Mouse (Mus musculus): ENCODE data around the gene Ripply1.
"Not testable (repeated sequence)": the region's sequence is repeated elsewhere in the genome, so short reads cannot be mapped to it uniquely, and the experiment has no call there.

The Ripply1 gene

GRCm38 (mm10) chrX:139779401-139779800 lies 2.8 kb downstream of the Ripply1 start:
- DNase-seq, result no peak

DNA sequence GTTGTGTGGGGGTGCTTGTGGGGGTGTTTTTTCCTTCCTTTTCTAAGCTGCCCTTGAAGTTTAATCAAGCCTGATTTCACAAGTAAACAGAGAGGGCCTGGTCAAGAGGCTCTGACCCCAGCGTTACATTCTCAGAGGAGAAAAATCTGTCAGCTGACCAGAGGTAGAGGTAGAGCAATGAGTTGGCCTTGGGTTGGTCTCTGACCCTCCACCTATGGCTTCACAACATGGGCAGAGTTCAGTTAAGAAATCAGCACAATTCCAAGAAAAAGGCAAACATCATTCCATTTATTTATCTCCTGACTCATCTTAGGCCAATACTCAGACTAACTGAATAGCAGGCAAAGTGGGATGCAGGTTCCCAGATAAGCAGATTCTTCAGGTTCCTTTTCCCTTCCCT lies 3.3 kb downstream of the Ripply1 start:
- DNase-seq, result no peak

DNA sequence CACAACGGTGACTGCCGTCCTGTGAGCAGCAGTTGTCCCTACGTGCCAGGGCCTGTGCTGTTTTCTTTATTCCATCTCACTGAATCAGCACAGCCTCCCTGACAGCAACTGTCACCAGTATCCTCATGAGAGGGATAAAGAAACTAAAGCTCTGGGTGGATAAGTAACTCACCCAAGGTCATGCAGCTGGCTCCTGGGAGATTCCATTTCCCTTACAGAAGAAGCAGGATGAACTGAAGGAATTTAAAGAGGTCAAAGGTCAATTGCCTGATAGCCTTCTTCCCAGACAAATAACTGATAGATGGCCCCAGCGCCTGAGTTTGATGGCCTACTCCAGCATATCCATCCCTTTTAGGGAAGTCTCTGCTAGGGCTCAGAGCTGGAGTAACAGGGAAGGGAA lies 4.8 kb downstream of the Ripply1 start:
- no peak for DNase-seq

DNA sequence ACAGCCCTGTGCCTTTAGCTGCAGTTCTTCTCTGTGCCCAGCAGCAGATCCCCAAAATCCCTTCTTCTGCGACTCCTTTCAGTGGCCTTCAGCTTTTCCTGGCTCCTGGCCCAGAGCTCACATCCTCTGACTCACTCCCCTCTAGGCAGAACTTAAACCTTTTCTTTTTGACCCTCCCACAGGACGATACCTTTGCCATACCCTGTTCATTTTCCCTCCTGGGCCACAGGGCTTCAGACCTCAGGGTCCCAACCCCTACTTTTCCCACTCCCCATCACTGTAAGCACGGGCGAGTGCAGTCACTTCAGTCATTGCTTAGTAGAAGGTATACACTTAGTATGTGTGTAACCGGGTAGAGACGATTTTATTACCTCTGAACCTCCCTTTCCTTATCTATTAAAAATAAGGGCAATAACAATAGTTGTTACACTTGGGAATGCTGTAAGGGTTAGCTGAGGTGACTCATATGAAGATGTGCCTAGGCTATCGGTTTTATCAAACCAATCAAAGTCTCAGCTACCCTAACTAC lies 7.0 kb downstream of the Ripply1 start:
- DNase-seq, result no peak

DNA sequence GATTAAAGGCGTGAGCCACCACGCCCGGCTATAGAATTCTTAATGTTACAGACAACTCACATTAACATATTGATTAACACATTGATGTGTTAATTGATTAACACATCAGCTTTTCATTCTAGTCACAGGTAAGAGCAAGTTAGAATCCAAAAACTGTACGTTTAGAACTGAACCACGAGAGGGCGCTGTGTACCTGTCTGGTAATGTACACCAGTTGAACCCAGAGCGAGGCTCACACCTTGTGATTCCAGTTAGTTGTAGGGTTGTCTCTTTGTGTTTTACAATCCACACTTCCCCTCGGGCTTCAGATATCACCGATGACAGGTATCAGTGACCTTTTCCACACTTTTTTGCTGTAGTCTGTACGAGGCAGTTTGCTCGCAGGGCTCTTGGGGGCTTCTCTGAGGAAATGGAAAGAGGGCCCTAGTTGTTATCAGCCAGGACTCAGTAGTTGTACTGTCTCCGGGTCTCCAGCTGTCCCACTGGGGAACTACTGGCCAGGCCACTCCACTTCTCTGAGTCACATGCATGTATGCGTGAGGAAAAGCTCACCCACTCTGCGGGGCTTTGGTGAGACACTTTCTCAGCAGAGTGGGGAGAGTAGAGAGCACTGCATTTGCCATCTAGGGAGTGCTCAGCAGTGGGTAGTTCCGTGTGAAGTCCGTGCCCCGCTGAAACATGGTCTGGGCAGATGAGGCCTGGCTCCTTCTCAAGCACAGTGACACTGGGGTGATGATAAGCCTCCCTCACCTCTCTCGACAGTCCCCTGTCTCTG lies 7.7 kb downstream of the Ripply1 start:
- DNase-seq, result peak; percentile 21

DNA sequence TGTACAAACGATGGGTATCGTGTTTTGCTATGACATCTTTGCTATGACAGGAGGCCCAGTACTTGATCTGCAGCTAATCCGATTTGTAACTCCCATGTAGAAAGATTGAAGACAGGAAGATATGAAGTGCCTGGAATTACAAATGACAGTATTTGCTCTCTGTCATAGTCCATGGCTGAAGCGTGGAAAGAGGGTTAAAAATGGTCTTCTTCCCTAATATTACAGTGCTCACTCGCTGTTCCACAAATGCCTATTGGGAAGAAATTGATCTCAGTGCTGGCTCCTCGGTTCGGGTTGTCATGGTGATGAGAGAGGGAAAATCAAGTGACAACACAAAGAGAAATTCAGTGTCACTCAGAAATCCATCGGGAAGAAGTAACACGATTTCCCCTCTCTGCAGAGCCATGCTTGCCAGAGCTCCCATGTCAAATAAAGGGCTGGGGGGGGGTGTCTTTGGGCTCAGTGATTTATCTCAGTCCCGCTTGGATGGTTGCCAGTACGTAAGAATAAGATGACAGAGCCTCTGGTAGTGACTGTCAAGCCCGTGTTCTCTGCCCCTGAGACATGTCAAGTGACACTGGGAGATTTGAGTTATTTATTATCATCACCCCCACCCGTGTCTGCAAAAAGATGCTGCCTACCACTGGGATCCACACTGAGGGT lies 12.0 kb downstream of the Ripply1 start:
- DNase-seq, result no peak

DNA sequence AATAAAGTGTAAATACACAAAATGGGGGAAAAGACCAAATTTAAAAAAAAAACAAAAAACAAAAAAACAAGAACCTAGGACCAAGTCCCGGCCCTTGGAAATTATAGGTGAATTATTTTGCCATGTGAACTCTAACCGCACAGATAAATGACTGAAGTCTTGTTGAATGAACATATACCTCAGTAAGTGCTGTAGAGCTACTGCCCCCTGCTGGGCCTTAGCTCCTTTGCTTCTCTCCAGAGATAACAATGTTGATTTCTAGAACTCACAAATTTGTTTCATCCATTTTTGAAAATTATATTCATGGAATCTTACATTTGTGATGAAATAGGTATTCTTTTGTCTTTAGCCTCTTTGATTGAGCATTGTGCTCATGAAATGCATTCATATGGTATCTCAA lies 19.6 kb downstream of the Ripply1 start:
- DNase-seq, result no peak

DNA sequence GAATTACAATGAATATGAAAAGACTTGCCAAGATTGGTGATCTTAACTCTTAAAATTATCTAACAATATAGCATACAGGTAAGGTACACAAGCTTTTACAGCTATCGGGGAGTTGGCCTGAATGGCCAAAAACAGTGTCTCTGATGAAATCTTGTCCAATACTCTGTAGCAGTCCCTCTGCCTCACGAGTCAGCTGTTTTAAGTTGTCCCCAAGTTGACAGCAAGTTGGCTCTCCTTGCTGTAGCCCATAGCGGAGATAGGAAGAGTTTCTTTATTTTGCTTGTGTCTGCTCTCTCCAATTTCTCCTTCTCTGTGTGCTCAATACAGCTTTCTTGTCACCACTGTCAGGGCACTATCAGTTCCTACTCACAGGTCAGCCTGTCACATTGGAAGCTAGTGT lies 23.5 kb downstream of the Ripply1 start:
- DNase-seq, result not testable (repeated sequence)

- peak; percentile 13 for DNase-seq
Measured at GRCm38 (mm10) chrX:139751855-139752254, 30.3 kb downstream of the Ripply1 start.

DNA sequence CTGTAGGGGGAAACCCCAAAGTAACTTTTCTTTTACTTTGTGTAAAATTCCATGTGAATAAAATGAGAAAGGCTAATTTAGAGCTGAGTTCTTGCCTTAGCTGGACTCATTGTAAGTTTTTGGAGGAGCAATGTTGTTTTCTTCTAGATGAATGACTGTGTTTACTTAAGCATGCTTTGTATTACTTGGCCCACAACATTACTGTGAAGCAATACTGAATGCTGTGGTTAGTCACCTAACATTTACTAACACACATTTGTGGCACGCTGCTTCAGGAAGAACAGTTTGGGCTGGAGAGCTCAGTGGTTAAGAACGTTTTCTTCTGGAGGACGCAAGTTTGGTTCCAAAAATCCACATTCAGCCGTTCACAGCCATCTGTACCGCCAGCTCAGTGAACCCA lies 45.1 kb downstream of the Ripply1 start:
- DNase-seq, result no peak

DNA sequence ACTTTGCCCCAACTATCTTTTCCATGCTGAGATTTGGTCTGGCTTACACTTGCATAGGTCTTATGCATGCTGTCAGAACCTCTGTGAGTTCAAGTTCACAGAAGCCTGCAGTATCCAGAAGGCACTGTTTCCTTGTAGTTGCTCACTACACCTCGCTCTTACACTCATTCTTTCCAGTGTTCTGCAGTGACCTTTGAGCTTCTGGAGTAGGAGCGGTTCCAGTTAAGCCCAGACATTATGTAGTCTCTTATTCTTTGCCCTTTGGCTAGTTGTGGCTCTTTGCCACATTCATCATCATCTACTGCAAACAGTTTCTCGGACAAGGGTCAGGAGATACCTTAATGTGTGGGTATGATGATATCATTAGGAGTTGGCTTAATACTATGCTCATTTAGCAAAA lies 51.6 kb downstream of the Ripply1 start:
- no peak for DNase-seq
